Mouse (Mus musculus) lung, embryonic 14.5 days (tissue): Measurements from ENCODE around the gene Rint1. TPM values are rescaled to one million over a fixed set of nuclear protein-coding genes. Genes with fewer than 3 reads are reported as not detected.

ENCODE experiments used
- ATAC-seq: fragments of 200-750 bp; cut with Nextera tagmentation; 2 replicates; pipeline ENCODE4 v1.8.0; 2017; ENCODE audit warnings: mild to moderate bottlenecking, moderate TSS enrichment, moderate library complexity; ENCODE audit not compliant: insufficient read depth
- DNase-seq: peaks from one replicate; pipeline ENCODE4 v3.0.0-alpha.2; 2015
- H3K27ac ChIP-seq: fragments of 300-500 bp; sonication (generic); 2 replicates; pipeline ENCODE4 v1.5.1; 2014; ENCODE audit warnings: low read depth, mild to moderate bottlenecking, moderate library complexity
- H3K27me3 ChIP-seq: fragments of 300-500 bp; sonication (generic); 2 replicates; pipeline ENCODE4 v1.6.1; 2014; ENCODE audit warnings: low read length, control low read depth; ENCODE audit not compliant: insufficient read depth
- H3K36me3 ChIP-seq: fragments of 300-500 bp; sonication (generic); 2 replicates; pipeline ENCODE4 v1.6.1; 2014; ENCODE audit warnings: control low read depth; ENCODE audit not compliant: insufficient read depth
- H3K4me1 ChIP-seq: fragments of 300-500 bp; sonication (generic); 2 replicates; pipeline ENCODE4 v1.6.1; 2014; ENCODE audit warnings: antibody characterized with exemption, control low read depth; ENCODE audit not compliant: insufficient read depth
- H3K4me2 ChIP-seq: fragments of 300-500 bp; sonication (generic); 2 replicates; pipeline ENCODE4 v1.6.1; 2014; ENCODE audit warnings: mild to moderate bottlenecking
- H3K4me3 ChIP-seq: fragments of 300-500 bp; sonication (generic); 2 replicates; pipeline ENCODE4 v1.5.1; 2014; ENCODE audit warnings: low read depth, low read length
- H3K9ac ChIP-seq: fragments of 300-500 bp; sonication (generic); 2 replicates; pipeline ENCODE4 v1.6.1; 2014
- H3K9me3 ChIP-seq: fragments of 300-500 bp; sonication (generic); 2 replicates; pipeline ENCODE4 v1.6.1; 2016; ENCODE audit warnings: low read depth, low read length, control low read depth
- CTCF ChIP-seq: IDR thresholded peaks from 2 replicates; pipeline ENCODE4 v1.5.1; 2016; ENCODE audit warnings: antibody characterized with exemption, low read depth
- WGBS: fragments of 180-500 bp; shearing (Covaris S2); extraction: QIAGEN DNeasy Blood & Tissue Kit; methylation state at CpG from one replicate; pipeline ENCODE4 v1.1.7; 2014; 5-methylcytosine and 5-hydroxymethylcytosine counted together
- polyA plus RNA-seq: library from polyadenylated mRNA; unstranded; fragments of >200 nt; fragmentation: Nextera tagmentation; extraction: Ambion mirVana; gene quantifications from 2 replicates; pipeline ENCODE4 v1.2.1, GENCODE M21; 2014

The Rint1 gene
- polyA plus RNA-seq, 1 experiment from 2014 or later = 28.1 TPM

DNA sequence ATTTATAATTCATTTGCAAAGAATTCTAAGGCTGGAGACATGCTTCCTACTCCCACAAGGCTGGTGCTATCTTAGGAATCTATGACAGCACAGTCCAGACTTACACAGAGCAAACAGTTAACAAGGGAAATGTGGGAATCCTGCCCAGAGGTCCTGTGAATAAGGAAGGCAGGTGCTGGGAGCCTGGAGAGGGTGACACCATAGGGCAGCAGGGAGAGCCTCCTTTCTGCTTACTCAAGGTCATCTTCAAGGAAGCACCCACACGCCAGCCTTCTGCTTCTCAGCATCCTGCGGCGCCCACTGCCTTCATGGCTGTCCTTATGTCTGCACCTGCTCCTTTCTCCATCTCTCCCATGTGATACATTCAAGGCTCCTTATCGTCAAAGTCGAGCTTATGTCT lies 23.0 kb upstream of the Rint1 start:
- WGBS = 90% methylated on average over 5 of the region's 5 CpGs
- no peak for TF ChIP-seq CTCF
- H3K27me3 ChIP-seq = no peaks in the 10 kb centered on the region
- peaks cover 54% of the 10 kb centered on the region for H3K36me3 ChIP-seq
- no peak overlapping the region for H3K9ac ChIP-seq
- H3K27ac ChIP-seq = no peak overlapping the region
- no peak overlapping the region for H3K4me3 ChIP-seq
- DNase-seq (no peak), ATAC-seq (no peak)
- no peak overlapping the region for H3K4me2 ChIP-seq
- H3K9me3 ChIP-seq = no peaks in the 10 kb centered on the region
- no peaks in the 10 kb centered on the region for H3K4me1 ChIP-seq

DNA sequence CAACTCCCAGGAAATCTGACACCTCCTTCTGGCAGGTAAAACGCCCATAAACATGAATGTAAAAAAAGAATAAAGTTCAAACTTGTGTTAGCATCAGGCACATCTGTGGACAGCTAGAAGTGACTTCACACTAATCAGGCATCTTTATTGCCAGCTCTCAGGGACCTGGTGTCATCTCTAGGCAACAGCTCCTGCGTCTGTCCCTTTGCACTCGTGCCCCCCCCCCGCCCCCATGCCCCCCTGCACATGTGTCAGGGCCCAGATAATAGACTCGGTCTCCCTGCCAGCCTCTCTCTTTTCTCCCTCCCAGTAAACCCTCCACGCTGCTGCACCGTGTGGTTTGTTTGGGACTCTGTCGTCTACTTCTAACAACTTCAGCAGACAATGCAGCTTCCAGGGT lies 16.4 kb upstream of the Rint1 start:
- DNase-seq (no peak), ATAC-seq (no peak)
- Histone ChIP-seq H3K9me3 (no peaks in the 10 kb centered on the region), H3K9ac (no peak overlapping the region), H3K27ac (no peak overlapping the region), H3K4me1 (no peaks in the 10 kb centered on the region), H3K4me2 (no peak overlapping the region), H3K36me3 (peaks cover 64% of the 10 kb centered on the region), H3K27me3 (no peaks in the 10 kb centered on the region), H3K4me3 (no peak overlapping the region)
- WGBS = 56% methylated on average over 8 of the region's 8 CpGs
- no peak for TF ChIP-seq CTCF

DNA sequence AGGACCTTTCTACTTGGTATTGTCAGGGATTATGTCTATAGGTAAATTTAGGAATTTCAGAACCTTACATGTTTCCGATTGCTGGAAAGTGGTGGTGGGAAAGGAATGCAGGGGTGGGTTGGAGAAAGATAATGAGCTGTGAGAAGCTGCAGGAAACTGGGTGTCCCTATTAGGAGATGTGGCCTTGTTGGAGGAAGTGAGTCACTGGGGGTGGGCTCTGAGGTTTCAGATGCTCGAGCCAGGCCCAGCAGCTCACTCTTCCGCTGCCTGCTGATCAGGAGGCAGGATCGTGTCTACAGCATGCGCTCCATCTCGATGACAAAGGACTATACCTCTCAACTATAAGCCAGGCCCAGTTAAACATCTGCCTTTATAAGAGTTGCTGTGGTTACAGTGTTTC lies 13.3 kb upstream of the Rint1 start:
- Histone ChIP-seq H3K4me1 (no peaks in the 10 kb centered on the region), H3K4me3 (no peak overlapping the region), H3K36me3 (peaks cover 49% of the 10 kb centered on the region), H3K9me3 (no peaks in the 10 kb centered on the region), H3K9ac (no peak overlapping the region), H3K27me3 (no peaks in the 10 kb centered on the region), H3K27ac (no peak overlapping the region), H3K4me2 (no peak overlapping the region)
- 72% methylated on average over 6 of the region's 6 CpGs for WGBS
- no peak for DNase-seq
- no peak for TF ChIP-seq CTCF
- ATAC-seq = no peak

DNA sequence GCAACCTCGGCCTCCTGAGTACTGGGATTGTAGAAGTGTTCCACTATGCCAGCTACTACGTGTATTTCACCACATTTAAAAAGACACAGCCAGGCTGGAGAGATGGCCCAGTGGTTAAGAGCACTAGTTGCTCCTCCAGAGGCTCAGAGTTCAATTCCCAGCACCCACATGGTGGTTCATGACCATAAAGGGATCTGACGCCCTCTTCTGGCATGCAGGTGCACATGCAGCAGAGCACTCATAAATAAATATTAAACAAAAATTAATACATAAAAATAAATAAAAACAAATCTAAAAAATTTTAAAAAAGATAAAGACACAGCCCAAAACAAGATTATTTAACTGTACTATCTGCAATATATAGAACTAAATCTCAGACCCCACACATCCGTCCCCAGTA lies 7.0 kb upstream of the Rint1 start:
- peak; percentile 12; the same call in 1 of the 2 replicates for TF ChIP-seq CTCF

DNA sequence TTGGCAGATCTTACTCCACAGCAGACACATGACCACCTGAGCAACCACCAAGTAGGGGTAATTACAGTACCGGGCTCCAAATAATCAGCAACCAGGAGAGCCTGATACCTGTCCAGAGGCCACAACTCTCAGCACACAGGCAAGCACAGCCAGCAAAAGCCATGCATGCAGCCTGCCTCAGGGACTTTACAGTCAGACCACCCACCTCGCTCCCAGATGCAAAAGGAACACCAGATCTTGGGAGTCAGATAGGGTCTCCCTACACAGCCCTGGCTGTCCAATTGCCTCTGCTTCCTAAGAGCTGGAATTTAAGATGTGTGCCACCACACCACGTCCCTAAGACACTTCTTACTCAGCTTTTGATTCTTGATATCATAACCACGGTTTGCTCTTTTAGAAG lies 6.3 kb upstream of the Rint1 start:
- H3K4me2 ChIP-seq = peak overlapping the region; percentile 61
- ATAC-seq (no peak), DNase-seq (peak; percentile 8)
- H3K9me3 ChIP-seq = no peaks in the 10 kb centered on the region
- no peak overlapping the region for H3K4me3 ChIP-seq
- peaks cover 9% of the 10 kb centered on the region; the same call in 1 of the 2 replicates for H3K36me3 ChIP-seq
- 63% methylated on average over 4 of the region's 4 CpGs for WGBS
- no peaks in the 10 kb centered on the region for H3K27me3 ChIP-seq
- H3K9ac ChIP-seq = no peak overlapping the region
- no peak overlapping the region for H3K27ac ChIP-seq
- no peak for TF ChIP-seq CTCF
- peaks cover 5% of the 10 kb centered on the region; the same call in 1 of the 2 replicates for H3K4me1 ChIP-seq

More for the DNA sequence above, 7.0 kb upstream of the Rint1 start:
- Histone ChIP-seq H3K4me1 (peaks cover 5% of the 10 kb centered on the region; the same call in 1 of the 2 replicates), H3K27me3 (no peaks in the 10 kb centered on the region), H3K4me3 (no peak overlapping the region), H3K9ac (no peak overlapping the region), H3K9me3 (no peaks in the 10 kb centered on the region), H3K27ac (no peak overlapping the region), H3K36me3 (peaks cover 15% of the 10 kb centered on the region), H3K4me2 (no peak overlapping the region)
- no peak for ATAC-seq
- DNase-seq = no peak
- 78% methylated on average over 4 of the region's 4 CpGs for WGBS

DNA sequence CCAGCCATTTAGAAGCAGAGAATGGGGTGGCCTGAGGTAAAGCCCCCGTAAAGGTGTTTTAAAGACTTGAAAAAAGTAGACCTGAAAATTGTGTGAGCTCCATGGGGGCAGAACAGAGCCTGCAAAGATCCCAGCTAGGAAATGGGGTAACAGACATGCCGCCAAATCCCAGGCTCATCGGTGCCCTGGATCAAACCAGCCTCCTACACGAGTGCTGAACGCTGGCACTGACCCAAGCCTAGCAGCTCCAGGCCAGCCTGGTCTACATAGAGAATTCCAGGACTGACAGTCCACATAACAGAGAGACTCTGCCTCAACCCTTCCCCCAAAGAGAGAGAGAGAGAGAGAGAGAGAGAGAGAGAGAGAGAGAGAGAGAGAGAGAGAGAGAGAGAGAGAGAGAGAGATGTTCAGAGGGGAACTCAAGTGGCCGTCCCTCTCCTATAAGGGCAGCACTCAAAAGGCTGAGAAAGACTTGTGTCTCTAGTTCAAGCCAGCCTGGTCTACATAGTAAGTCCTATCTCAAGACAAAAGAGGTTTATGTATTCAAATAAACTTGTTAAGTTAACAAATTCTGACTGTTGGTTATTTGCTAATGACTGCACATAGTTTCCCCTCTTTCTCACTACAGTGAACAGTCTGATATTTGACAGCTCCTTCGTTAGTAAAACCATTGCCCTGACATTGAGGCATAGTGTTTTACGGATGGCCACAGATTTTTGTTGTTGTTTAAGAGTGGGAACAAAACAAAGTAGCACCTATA lies 5.3 kb upstream of the Rint1 start:
- no peak overlapping the region for H3K27ac ChIP-seq
- ATAC-seq (no peak), DNase-seq (peak; percentile 57)
- H3K36me3 ChIP-seq = peaks cover 4% of the 10 kb centered on the region; the same call in 1 of the 2 replicates
- peak overlapping the region; percentile 61 for H3K4me2 ChIP-seq
- no peak for TF ChIP-seq CTCF
- H3K9me3 ChIP-seq = no peaks in the 10 kb centered on the region
- peak overlapping the region; percentile 87 for H3K9ac ChIP-seq
- 37% methylated on average over 8 of the region's 8 CpGs for whole genome bisulfite sequencing
- no peaks in the 10 kb centered on the region for H3K27me3 ChIP-seq
- peaks cover 5% of the 10 kb centered on the region; the same call in 1 of the 2 replicates for H3K4me1 ChIP-seq
- H3K4me3 ChIP-seq = peak overlapping the region; percentile 94
